Mouse (Mus musculus) urinary bladder, postnatal 4 days (tissue): ENCODE measurements around the gene Jak1.

ENCODE experiments used
- DNase-seq, 2 experiments: peaks; one replicate each; pipeline ENCODE4 v3.0.0; 2021 to 2022; ENCODE audit warnings: low spot score in 2 of 2

The Jak1 gene

GRCm38 (mm10) chr4:101192241-101192976 is 72.7 kb downstream of the Jak1 start:
- DNase-seq = no peak

GRCm38 (mm10) chr4:101187381-101187780 is 77.7 kb downstream of the Jak1 start:
- DNase-seq = no peak

GRCm38 (mm10) chr4:101186591-101186990 is 78.5 kb downstream of the Jak1 start:
- no peak for DNase-seq

GRCm38 (mm10) chr4:101185216-101185615 is 79.9 kb downstream of the Jak1 start:
- no peak for DNase-seq

GRCm38 (mm10) chr4:101182603-101183011 is 82.5 kb downstream of the Jak1 start:
- DNase-seq = no peak

GRCm38 (mm10) chr4:101180681-101181080 is 84.4 kb downstream of the Jak1 start:
- no peak for DNase-seq

- no peak for DNase-seq
These were observed 85.2 kb downstream of the Jak1 start for GRCm38 (mm10) chr4:101179836-101180235.

GRCm38 (mm10) chr4:101179076-101179475 is 86.0 kb downstream of the Jak1 start:
- DNase-seq = no peak

- no peak for DNase-seq
These were observed 87.3 kb downstream of the Jak1 start for GRCm38 (mm10) chr4:101177796-101178195.

- DNase-seq = no peak
These were observed 89.0 kb downstream of the Jak1 start for GRCm38 (mm10) chr4:101176123-101176522.

- no peak for DNase-seq
These were observed 90.0 kb downstream of the Jak1 start for GRCm38 (mm10) chr4:101174916-101175625.

- no peak for DNase-seq
These were observed 92.3 kb downstream of the Jak1 start for GRCm38 (mm10) chr4:101172738-101173137.

- no peak for DNase-seq
These were observed 96.8 kb downstream of the Jak1 start for GRCm38 (mm10) chr4:101168189-101168778.

GRCm38 (mm10) chr4:101167777-101168176 is 97.3 kb downstream of the Jak1 start:
- no peak for DNase-seq

- no peak for DNase-seq
These were observed 99.3 kb downstream of the Jak1 start for GRCm38 (mm10) chr4:101165776-101166175.

- no peak for DNase-seq
These were observed 100.4 kb downstream of the Jak1 start for GRCm38 (mm10) chr4:101164673-101165072.

- DNase-seq = peak in 1 of 2 experiments; percentile 25
These were observed 100.9 kb downstream of the Jak1 start for GRCm38 (mm10) chr4:101164189-101164588.

- no peak for DNase-seq
These were observed 104.3 kb downstream of the Jak1 start for GRCm38 (mm10) chr4:101160821-101161220.

GRCm38 (mm10) chr4:101159191-101159764 is 105.8 kb downstream of the Jak1 start:
- no peak for DNase-seq

GRCm38 (mm10) chr4:101158282-101158681 is 106.8 kb downstream of the Jak1 start:
- DNase-seq = no peak

- DNase-seq = no peak
These were observed 107.6 kb downstream of the Jak1 start for GRCm38 (mm10) chr4:101157476-101157875.

GRCm38 (mm10) chr4:101155541-101155940 is 109.5 kb downstream of the Jak1 start:
- DNase-seq = no peak
